Mouse (Mus musculus) MEL (cell line): ENCODE measurements around the gene Ggnbp2. TPM values are rescaled to one million over a fixed set of nuclear protein-coding genes. Genes with fewer than 3 reads are reported as not detected.

ENCODE experiments used
- DNase-seq: peaks from one replicate; pipeline ENCODE4 v3.0.0; 2011; ENCODE audit warnings: low read depth, low spot score
- H3K27ac ChIP-seq: 2 replicates; pipeline ENCODE4 v1.5.1; 2012; ENCODE audit warnings: low read depth, mild to moderate bottlenecking, control low read depth, low read length, moderate library complexity; ENCODE audit not compliant: control insufficient read depth
- H3K27me3 ChIP-seq, 2 experiments: fragments of 150-350 bp in 1 of 2; sonication (generic) in 1 of 2; 2 replicates each; pipeline ENCODE4 v1.6.1; 2012; ENCODE audit warnings: low read length in 2 of 2, mild to moderate bottlenecking in 2 of 2, improper control_type of control experiment in 1 of 2, moderate library complexity in 1 of 2; ENCODE audit not compliant: insufficient read depth in 2 of 2, control insufficient read depth in 1 of 2
- H3K36me3 ChIP-seq, 2 experiments: 2 replicates each; pipeline ENCODE4 v1.6.1; 2012 to 2014; ENCODE audit warnings: low read length in 2 of 2, improper control_type of control experiment in 1 of 2, inconsistent platforms in 1 of 2, mild to moderate bottlenecking in 1 of 2; ENCODE audit not compliant: insufficient read depth in 2 of 2, control insufficient read depth in 1 of 2
- H3K4me1 ChIP-seq, 2 experiments: fragments of 150-350 bp in 1 of 2; sonication (generic) in 1 of 2; 2 replicates each; pipeline ENCODE4 v1.6.1; 2012; ENCODE audit warnings: low read length in 2 of 2, improper control_type of control experiment in 1 of 2, mild to moderate bottlenecking in 1 of 2; ENCODE audit not compliant: insufficient read depth in 2 of 2, control insufficient read depth in 1 of 2
- H3K4me3 ChIP-seq, 2 experiments: fragments of 150-350 bp in 1 of 2; sonication (generic) in 1 of 2; 2 replicates each; pipeline ENCODE4 v1.5.1; 2012; ENCODE audit warnings: low read depth in 2 of 2, low read length in 2 of 2, mild to moderate bottlenecking in 2 of 2, moderate library complexity in 2 of 2, control low read depth in 1 of 2, improper control_type of control experiment in 1 of 2; ENCODE audit not compliant: control insufficient read depth in 1 of 2, insufficient read depth in 1 of 2
- H3K79me2 ChIP-seq: 2 replicates; pipeline ENCODE4 v1.6.1; 2012; ENCODE audit warnings: mild to moderate bottlenecking, low read length, moderate library complexity; ENCODE audit not compliant: control insufficient read depth, poor library complexity, insufficient read depth
- H3K9ac ChIP-seq: 2 replicates; pipeline ENCODE4 v1.6.1; 2012; ENCODE audit warnings: low read depth, mild to moderate bottlenecking, control low read depth, low read length, moderate library complexity; ENCODE audit not compliant: control insufficient read depth, poor library complexity, severe bottlenecking
- H3K9me3 ChIP-seq: fragments of 150-350 bp; sonication (generic); replicated peaks from 2 replicates; pipeline ENCODE4 v1.6.1; 2012; ENCODE audit warnings: mild to moderate bottlenecking, low read length, improper control_type of control experiment, moderate library complexity; ENCODE audit not compliant: insufficient read depth
- BHLHE40 ChIP-seq: IDR thresholded peaks from 2 replicates; pipeline ENCODE4 v1.6.1; 2012; ENCODE audit warnings: low read depth, mild to moderate bottlenecking, inconsistent platforms, low read length, improper control_type of control experiment, borderline replicate concordance
- CHD1 ChIP-seq: IDR thresholded peaks from 2 replicates; pipeline ENCODE4 v1.6.1; 2012; ENCODE audit warnings: low read depth, mild to moderate bottlenecking, inconsistent platforms, low read length, improper control_type of control experiment
- CHD2 ChIP-seq: IDR thresholded peaks from 2 replicates; pipeline ENCODE4 v1.6.1; 2011; ENCODE audit warnings: low read length, improper control_type of control experiment
- CTCF ChIP-seq, 3 experiments: IDR thresholded peaks in 2 of 3; conservative IDR thresholded peaks in 1 of 3; 2 replicates each; pipeline ENCODE4 v1.5.1; 2011 to 2012; ENCODE audit warnings: low read length in 3 of 3, low read depth in 2 of 3, mild to moderate bottlenecking in 2 of 3, improper control_type of control experiment in 1 of 3, inconsistent platforms in 1 of 3, mixed read lengths in 1 of 3, moderate library complexity in 1 of 3; ENCODE audit not compliant: control insufficient read depth in 1 of 3, insufficient read depth in 1 of 3, poor library complexity in 1 of 3, severe bottlenecking in 1 of 3
- E2F4 ChIP-seq: IDR thresholded peaks from 2 replicates; pipeline ENCODE4 v1.6.1; 2011; ENCODE audit warnings: low read depth, low read length, improper control_type of control experiment, borderline replicate concordance
- ELF1 ChIP-seq: IDR thresholded peaks from 2 replicates; pipeline ENCODE4 v1.6.1; 2014; ENCODE audit warnings: low read depth, mild to moderate bottlenecking, inconsistent platforms, low read length, improper control_type of control experiment, moderate library complexity
- HCFC1 ChIP-seq: IDR thresholded peaks from 2 replicates; pipeline ENCODE4 v1.6.1; 2012; ENCODE audit warnings: low read depth, mild to moderate bottlenecking, inconsistent platforms, low read length, improper control_type of control experiment, moderate library complexity
- MEF2A ChIP-seq: IDR thresholded peaks from 2 replicates; pipeline ENCODE4 v1.6.1; 2014; ENCODE audit warnings: low read depth, mild to moderate bottlenecking, inconsistent platforms, low read length, improper control_type of control experiment; ENCODE audit not compliant: poor library complexity, insufficient replicate concordance, severe bottlenecking; ENCODE audit errors: extremely low read depth
- MYC ChIP-seq: IDR thresholded peaks from 2 replicates; pipeline ENCODE4 v1.6.1; 2011; ENCODE audit warnings: low read depth, mild to moderate bottlenecking, low read length, improper control_type of control experiment, moderate library complexity
- NELFE ChIP-seq: IDR thresholded peaks from 2 replicates; pipeline ENCODE4 v1.6.1; 2011; ENCODE audit warnings: low read depth, low read length, improper control_type of control experiment
- NRF1 ChIP-seq: IDR thresholded peaks from 2 replicates; pipeline ENCODE4 v1.6.1; 2014; ENCODE audit warnings: low read depth, mild to moderate bottlenecking, inconsistent platforms, low read length, improper control_type of control experiment, moderate library complexity; ENCODE audit not compliant: poor library complexity, insufficient read depth, severe bottlenecking
- POLR2A ChIP-seq, 2 experiments: IDR thresholded peaks; 2 replicates each; pipeline ENCODE4 v1.6.1; 2011 to 2012; ENCODE audit warnings: low read length in 2 of 2, mild to moderate bottlenecking in 2 of 2, control low read depth in 1 of 2, improper control_type of control experiment in 1 of 2, low read depth in 1 of 2, moderate library complexity in 1 of 2; ENCODE audit not compliant: control insufficient read depth in 1 of 2, insufficient read depth in 1 of 2, poor library complexity in 1 of 2
- SIN3A ChIP-seq: IDR thresholded peaks from 2 replicates; pipeline ENCODE4 v1.6.1; 2012; ENCODE audit warnings: low read length, improper control_type of control experiment, inconsistent platforms
- TAL1 ChIP-seq: IDR thresholded peaks from 2 replicates; pipeline ENCODE4 v1.6.1; 2012; ENCODE audit warnings: mild to moderate bottlenecking, inconsistent platforms, low read length, moderate library complexity, mixed read lengths
- TBP ChIP-seq: IDR thresholded peaks from 2 replicates; pipeline ENCODE4 v1.8.0; 2011; ENCODE audit warnings: low read depth, low read length, improper control_type of control experiment
- TCF12 ChIP-seq: IDR thresholded peaks from 2 replicates; pipeline ENCODE4 v1.6.1; 2014; ENCODE audit warnings: low read depth, mild to moderate bottlenecking, inconsistent platforms, low read length, improper control_type of control experiment, moderate library complexity
- ZMIZ1 ChIP-seq: IDR thresholded peaks from 2 replicates; pipeline ENCODE4 v1.6.1; 2012; ENCODE audit warnings: low read depth, mild to moderate bottlenecking, inconsistent platforms, low read length, improper control_type of control experiment, moderate library complexity
- ZNF384 ChIP-seq: IDR thresholded peaks from 2 replicates; pipeline ENCODE4 v1.6.1; 2012; ENCODE audit warnings: low read depth, mild to moderate bottlenecking, inconsistent platforms, low read length, improper control_type of control experiment
- polyA plus RNA-seq, 2 experiments: library from polyadenylated mRNA; stranded (reverse) in 1 of 2; unstranded in 1 of 2; fragments of >175 nt in 1 of 2; fragments of >200 nt in 1 of 2; gene quantifications; 2 replicates each; pipeline versions ENCODE4 v1.2.1 to v1.2.4; 2012; ENCODE audit warnings: low replicate concordance in 2 of 2, low read depth in 1 of 2; ENCODE audit not compliant: insufficient read length in 2 of 2, insufficient read depth in 1 of 2, missing spikeins in 1 of 2
- total RNA-seq: library from RNA; depleted of rRNA; stranded (reverse); fragments of 300-350 nt; gene quantifications from 2 replicates; pipeline ENCODE4 v1.2.3, GENCODE M21; 2012

The Ggnbp2 gene
- total and polyA plus RNA-seq, 3 experiments, result 55.4 to 89.6 (median 83.0) TPM

- no peaks in the 10 kb centered on the region for H3K9me3 ChIP-seq
These were observed 15.6 kb upstream of the Ggnbp2 start for GRCm38 (mm10) chr11:84886236-84886635.

GRCm38 (mm10) chr11:84885238-84885637 lies 14.6 kb upstream of the Ggnbp2 start:
- no peaks in the 10 kb centered on the region for H3K27me3 ChIP-seq
- H3K27ac ChIP-seq, result no peak overlapping the region
- TF ChIP-seq HCFC1 (no peak), ELF1 (no peak), SIN3A (no peak), CTCF (IDR thresholded peaks at IDR 0.05 in 2 of 3, conservative IDR thresholded peaks at IDR 0.05 in 1 of 3; ENCODE audit: control insufficient read depth in 1 of 3, insufficient read depth in 1 of 3, low read depth in 2 of 3, low read length in 3 of 3, poor library complexity in 1 of 3, severe bottlenecking in 1 of 3) (no peak), POLR2A (IDR thresholded peaks at IDR 0.05; ENCODE audit: control insufficient read depth in 1 of 2, insufficient read depth in 1 of 2, low read depth in 1 of 2, low read length in 2 of 2, poor library complexity in 1 of 2) (no peak), NELFE (no peak), NRF1 (no peak), CHD2 (no peak), ZNF384 (no peak), BHLHE40 (no peak), ZMIZ1 (no peak), E2F4 (no peak), MYC (no peak), MEF2A (no peak), TCF12 (no peak), TBP (no peak), CHD1 (no peak)
- TF ChIP-seq, all 39 proteins: peak for 0
- peaks cover 0 to 10% of the 10 kb centered on the region in 2 experiments; a peak in 3 of 4 replicates for H3K4me1 ChIP-seq
- H3K36me3 ChIP-seq, result peaks cover 3 to 5% of the 10 kb centered on the region in 2 experiments; a peak in 3 of 4 replicates
- no peak overlapping the region for H3K9ac ChIP-seq
- no peaks in the 10 kb centered on the region for H3K9me3 ChIP-seq
- DNase-seq, result no peak
- H3K4me3 ChIP-seq, result no peak overlapping the region
- H3K79me2 ChIP-seq, result peaks cover 14% of the 10 kb centered on the region

More at GRCm38 (mm10) chr11:84886236-84886635, 15.6 kb upstream of the Ggnbp2 start:
- H3K4me3 ChIP-seq, result no peak overlapping the region
- no peak overlapping the region for H3K9ac ChIP-seq
- peaks cover 4% of the 10 kb centered on the region; the same call in 1 of the 2 replicates for H3K79me2 ChIP-seq
- H3K36me3 ChIP-seq, result peaks cover 2 to 5% of the 10 kb centered on the region in 2 experiments; a peak in 3 of 4 replicates
- no peak overlapping the region for H3K27ac ChIP-seq
- no peaks in the 10 kb centered on the region for H3K27me3 ChIP-seq
- no peak for DNase-seq
- TF ChIP-seq SIN3A, result no peak
- no peak for TF ChIP-seq CHD1
- no peak for TF ChIP-seq TAL1
- H3K4me1 ChIP-seq, result peaks cover 0 to 5% of the 10 kb centered on the region in 2 experiments; a peak in 2 of 4 replicates
